Mouse (Mus musculus) embryonic facial prominence, embryonic 14.5 days (tissue): Measurements from ENCODE around the gene Gsta2. TPM values are rescaled to one million over a fixed set of nuclear protein-coding genes. Genes with fewer than 3 reads are reported as not detected.
"Not testable (repeated sequence)": the region's sequence is repeated elsewhere in the genome, so short reads cannot be mapped to it uniquely, and the experiment has no call there.

Source experiments
- ATAC-seq: fragments of 200-750 bp; cut with Nextera tagmentation; 2 replicates; pipeline ENCODE4 v1.8.0; 2017; ENCODE audit warnings: low read depth, moderate number of reproducible peaks, moderate TSS enrichment
- DNase-seq: peaks from one replicate; pipeline ENCODE4 v3.0.0-alpha.2; 2015; ENCODE audit warnings: low spot score
- H3K27ac ChIP-seq: fragments of 300-500 bp; sonication (generic); replicated peaks from 2 replicates; pipeline ENCODE4 v1.5.1; 2014; ENCODE audit warnings: low read depth, mild to moderate bottlenecking, low read length, moderate library complexity
- H3K27me3 ChIP-seq: fragments of 300-500 bp; sonication (generic); replicated peaks from 2 replicates; pipeline ENCODE4 v1.6.1; 2014; ENCODE audit warnings: low read length; ENCODE audit not compliant: control insufficient read depth, insufficient read depth
- H3K36me3 ChIP-seq: fragments of 300-500 bp; sonication (generic); 2 replicates; pipeline ENCODE4 v1.6.1; 2014; ENCODE audit warnings: low read length, mixed read lengths; ENCODE audit not compliant: control insufficient read depth, insufficient read depth
- H3K4me1 ChIP-seq: fragments of 300-500 bp; sonication (generic); 2 replicates; pipeline ENCODE4 v1.6.1; 2014; ENCODE audit warnings: antibody characterized with exemption, low read length; ENCODE audit not compliant: control insufficient read depth, insufficient read depth
- H3K4me2 ChIP-seq: fragments of 300-500 bp; sonication (generic); 2 replicates; pipeline ENCODE4 v1.6.1; 2014; ENCODE audit warnings: low read depth, mild to moderate bottlenecking, low read length, moderate library complexity, mixed read lengths
- H3K4me3 ChIP-seq: fragments of 300-500 bp; sonication (generic); 2 replicates; pipeline ENCODE4 v1.5.1; 2014; ENCODE audit warnings: low read depth, mild to moderate bottlenecking, low read length
- H3K9ac ChIP-seq: fragments of 300-500 bp; sonication (generic); 2 replicates; pipeline ENCODE4 v1.6.1; 2014; ENCODE audit warnings: low read depth, mild to moderate bottlenecking, low read length, moderate library complexity, mixed read lengths
- H3K9me3 ChIP-seq: fragments of 300-500 bp; sonication (generic); 2 replicates; pipeline ENCODE4 v1.6.1; 2016; ENCODE audit warnings: low read length; ENCODE audit not compliant: control insufficient read depth
- WGBS: fragments of 180-500 bp; shearing (Covaris S2); extraction: QIAGEN DNeasy Blood & Tissue Kit; methylation state at CpG from one replicate; pipeline ENCODE4 v1.1.7; 2014; 5-methylcytosine and 5-hydroxymethylcytosine counted together
- polyA plus RNA-seq: library from polyadenylated mRNA; unstranded; fragments of >200 nt; fragmentation: Nextera tagmentation; extraction: Ambion mirVana; gene quantifications from 2 replicates; pipeline ENCODE4 v1.2.1, GENCODE M21; 2014

The Gsta2 gene
- polyA plus RNA-seq, 1 experiment from 2014 or later = 4.9 TPM

DNA sequence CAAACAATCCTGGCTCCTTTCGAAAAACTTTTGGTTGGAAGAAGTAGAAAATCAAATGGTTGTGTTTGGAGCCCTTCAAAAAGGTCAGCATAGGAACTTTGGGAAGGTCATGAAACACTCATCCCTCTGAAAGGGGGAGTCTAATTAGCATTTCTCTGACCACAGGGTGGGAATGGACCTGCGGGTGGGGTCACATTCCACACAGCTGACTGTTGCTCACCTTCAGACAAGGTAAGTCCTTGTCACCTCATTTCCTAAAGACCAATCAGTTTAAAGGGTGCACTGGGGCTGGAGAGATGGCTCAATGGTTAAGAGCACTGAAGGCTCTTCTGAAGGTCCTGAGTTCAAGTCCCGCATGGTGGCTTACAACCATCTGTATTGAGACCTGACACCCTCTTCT lies 15.9 kb upstream of the Gsta2 start:
- DNase-seq = no peak
- no peak for ATAC-seq
- H3K27ac ChIP-seq = no peak overlapping the region
- no peak overlapping the region for H3K4me3 ChIP-seq
- WGBS = 94% methylated on average over 3 of the region's 3 CpGs
- no peaks in the 10 kb centered on the region for H3K9me3 ChIP-seq
- H3K27me3 ChIP-seq = no peaks in the 10 kb centered on the region
- no peak overlapping the region for H3K9ac ChIP-seq
- no peaks in the 10 kb centered on the region for H3K36me3 ChIP-seq
- H3K4me1 ChIP-seq = no peaks in the 10 kb centered on the region
- H3K4me2 ChIP-seq = no peak overlapping the region

DNA sequence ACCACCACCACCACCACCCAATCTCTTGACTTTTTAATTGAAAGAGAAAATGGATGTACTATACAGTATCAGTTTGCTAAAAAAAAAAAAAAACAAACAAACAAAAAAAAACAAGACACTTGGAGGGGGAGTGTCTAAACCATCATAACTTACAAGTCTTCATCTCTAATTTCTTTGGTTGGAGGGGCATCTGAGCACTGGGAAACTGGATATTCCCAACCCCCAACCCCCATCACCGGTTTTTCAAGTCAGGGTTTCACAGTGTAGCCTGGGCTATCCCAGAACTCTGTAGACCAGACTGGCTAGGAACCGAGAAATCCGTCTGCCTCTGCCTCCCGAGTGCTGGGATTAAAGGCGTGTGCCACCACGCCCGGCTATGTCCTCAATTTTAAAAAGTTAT lies 14.2 kb upstream of the Gsta2 start:
- WGBS = 87% methylated on average over 7 of the region's 7 CpGs
- no peaks in the 10 kb centered on the region for H3K9me3 ChIP-seq
- ATAC-seq = no peak

DNA sequence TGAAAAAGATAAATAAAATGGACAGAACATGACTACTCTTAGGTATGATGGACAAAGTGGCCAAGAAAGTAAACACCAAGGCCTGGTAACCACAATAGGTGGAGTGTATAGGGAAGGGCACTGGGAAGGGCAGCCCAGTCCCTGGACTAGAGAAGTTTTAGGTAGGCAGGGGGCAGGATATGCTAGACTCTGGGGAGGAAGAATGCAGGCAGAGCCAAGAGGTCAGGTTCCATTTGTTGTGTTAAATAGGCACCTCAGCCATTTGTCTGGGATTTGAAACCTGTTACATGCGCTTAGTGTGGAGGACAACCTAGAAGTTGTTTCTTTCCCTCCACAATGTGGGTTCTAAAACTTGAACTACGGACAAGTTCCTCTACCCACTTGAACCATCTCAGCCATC lies 13.8 kb upstream of the Gsta2 start:
- H3K27me3 ChIP-seq = no peaks in the 10 kb centered on the region
- no peak overlapping the region for H3K27ac ChIP-seq
- no peak for DNase-seq
- no peak overlapping the region for H3K9ac ChIP-seq
- H3K36me3 ChIP-seq = no peaks in the 10 kb centered on the region
- no peaks in the 10 kb centered on the region for H3K4me1 ChIP-seq
- WGBS = 88% methylated on average over 2 of the region's 2 CpGs
- no peak overlapping the region for H3K4me3 ChIP-seq
- no peak for ATAC-seq
- H3K9me3 ChIP-seq = no peaks in the 10 kb centered on the region
- H3K4me2 ChIP-seq = no peak overlapping the region

More for the DNA sequence above, 14.2 kb upstream of the Gsta2 start:
- DNase-seq = no peak
- no peak overlapping the region for H3K27ac ChIP-seq
- H3K4me1 ChIP-seq = no peaks in the 10 kb centered on the region
- no peaks in the 10 kb centered on the region for H3K27me3 ChIP-seq
- H3K9ac ChIP-seq = no peak overlapping the region
- H3K4me2 ChIP-seq = no peak overlapping the region
- H3K4me3 ChIP-seq = no peak overlapping the region
- no peaks in the 10 kb centered on the region for H3K36me3 ChIP-seq

DNA sequence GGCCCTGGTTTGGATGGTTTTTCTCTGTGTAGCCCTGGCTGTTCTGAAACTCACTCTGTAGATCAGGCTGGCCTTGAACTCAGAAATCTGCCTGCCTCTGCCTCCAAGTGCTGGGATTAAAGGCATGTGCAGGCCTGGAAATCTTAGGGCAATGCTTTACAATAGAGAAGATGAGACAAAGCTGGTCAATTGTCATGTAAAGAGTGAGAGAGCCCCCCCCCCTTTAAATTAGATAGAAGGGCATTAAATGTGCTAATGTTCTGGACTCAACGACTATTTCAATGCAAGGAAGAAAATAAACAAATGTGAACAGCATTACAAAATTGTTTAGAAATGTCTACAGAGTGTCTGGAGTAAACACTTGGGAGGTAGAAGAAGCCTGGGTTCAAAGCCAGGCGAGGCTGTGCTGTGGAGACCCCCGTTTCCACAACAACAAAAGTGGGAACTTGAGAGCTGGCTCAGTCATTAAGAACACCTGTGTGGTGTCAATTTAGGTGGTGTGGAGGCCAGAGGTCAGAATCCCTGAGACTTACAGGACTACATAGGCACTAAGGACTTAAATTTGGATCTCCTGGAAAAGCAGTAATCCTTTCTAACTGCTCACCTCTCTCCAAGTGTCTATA lies 13.2 kb upstream of the Gsta2 start:
- Histone ChIP-seq H3K27ac (no peak overlapping the region), H3K9ac (no peak overlapping the region), H3K4me2 (no peak overlapping the region), H3K36me3 (no peaks in the 10 kb centered on the region), H3K27me3 (no peaks in the 10 kb centered on the region), H3K4me1 (no peaks in the 10 kb centered on the region), H3K9me3 (no peaks in the 10 kb centered on the region), H3K4me3 (no peak overlapping the region)
- DNase-seq (no peak), ATAC-seq (no peak)
- 73% methylated on average over 3 of the region's 3 CpGs for WGBS

DNA sequence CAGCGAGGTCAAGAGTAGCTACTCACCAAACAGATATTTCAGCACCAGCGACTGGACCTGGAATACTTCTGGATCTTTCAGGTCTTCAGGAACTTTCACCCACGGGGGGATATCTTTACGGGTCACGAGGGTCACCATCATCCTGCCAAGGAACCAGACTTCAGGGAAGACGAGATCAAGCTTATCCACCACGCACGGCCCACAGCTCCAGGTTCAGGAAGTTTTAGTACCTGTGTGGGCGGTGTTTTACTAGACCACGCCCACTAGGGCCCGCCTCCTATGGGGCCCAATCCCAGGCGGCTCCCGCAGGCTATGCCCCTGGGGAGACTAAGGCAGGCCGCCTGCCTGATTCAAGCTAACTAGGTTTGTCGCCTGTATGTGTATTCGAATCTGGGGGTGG lies 12.4 kb upstream of the Gsta2 start, which contains the start of gene Dppa5a:
Gene Dppa5a, minus strand, starts transcription at position 219 of the 400 bp plus-strand sequence.
- not testable (repeated sequence) for H3K4me1 ChIP-seq, ATAC-seq, H3K27ac ChIP-seq, H3K4me3 ChIP-seq, H3K9me3 ChIP-seq, H3K9ac ChIP-seq, DNase-seq, H3K36me3 ChIP-seq, H3K4me2 ChIP-seq, H3K27me3 ChIP-seq
- WGBS = 92% methylated on average over 16 of the region's 16 CpGs

DNA sequence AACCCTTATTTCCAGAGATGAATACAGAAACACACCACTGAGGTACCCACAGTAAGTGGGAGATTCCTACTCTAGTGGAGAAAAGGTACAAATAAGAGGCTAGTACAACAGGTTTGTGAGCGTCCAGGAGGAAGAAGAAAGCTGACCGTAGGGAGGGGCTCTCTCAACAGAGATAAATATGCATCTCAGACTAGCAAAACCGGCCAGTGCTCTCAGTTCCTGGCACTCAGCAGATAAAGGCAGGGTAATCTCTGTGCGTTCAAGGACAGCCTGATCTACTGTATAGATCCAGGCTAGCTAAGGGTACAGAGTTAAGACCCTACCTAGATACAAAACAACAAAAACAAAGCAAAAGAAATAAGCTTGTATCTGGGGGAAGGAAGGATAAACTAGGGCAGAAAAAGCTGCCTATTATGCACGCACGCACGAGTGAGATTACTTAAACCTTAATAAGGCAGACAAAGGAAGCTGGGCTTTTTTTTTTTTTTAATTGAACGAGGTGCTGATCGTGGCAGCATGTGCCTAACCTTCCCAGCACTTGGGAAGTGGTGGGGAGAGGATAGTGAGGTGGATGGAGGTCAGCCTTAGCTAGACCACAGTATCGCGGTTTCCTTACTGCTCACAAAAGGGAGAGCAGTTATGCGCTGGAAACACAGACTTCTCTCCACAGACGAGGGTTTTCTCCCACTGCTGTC lies 10.4 kb upstream of the Gsta2 start:
- Histone ChIP-seq H3K27ac (no peak overlapping the region), H3K27me3 (no peaks in the 10 kb centered on the region), H3K9ac (no peak overlapping the region), H3K4me3 (no peak overlapping the region), H3K9me3 (no peaks in the 10 kb centered on the region), H3K4me1 (no peaks in the 10 kb centered on the region), H3K4me2 (no peak overlapping the region), H3K36me3 (no peaks in the 10 kb centered on the region)
- ATAC-seq = no peak
- 62% methylated on average over 12 of the region's 13 CpGs for WGBS
- DNase-seq = no peak

DNA sequence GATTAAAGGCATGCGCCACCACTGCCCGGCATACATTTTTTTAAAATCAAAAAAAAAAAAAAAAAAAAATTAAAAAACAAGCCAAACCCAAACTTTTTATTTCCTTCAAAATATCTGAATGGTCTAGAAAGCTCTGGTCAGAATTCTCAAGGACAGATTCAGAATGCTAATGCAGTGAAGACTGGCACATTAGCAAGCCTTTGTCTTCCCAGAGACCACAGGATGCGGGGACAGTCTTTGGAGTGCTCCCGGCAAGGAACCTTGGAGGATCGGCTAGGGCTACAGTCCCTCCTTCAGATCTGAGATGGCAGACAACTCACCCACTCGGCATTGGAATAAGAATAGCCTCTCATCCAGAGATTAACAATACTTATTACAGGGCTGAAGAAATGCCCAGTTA lies 9.1 kb upstream of the Gsta2 start:
- Histone ChIP-seq H3K4me1 (no peaks in the 10 kb centered on the region), H3K27me3 (no peaks in the 10 kb centered on the region), H3K9me3 (no peaks in the 10 kb centered on the region), H3K4me2 (no peak overlapping the region), H3K4me3 (no peak overlapping the region), H3K9ac (no peak overlapping the region), H3K36me3 (no peaks in the 10 kb centered on the region), H3K27ac (no peak overlapping the region)
- no peak for ATAC-seq
- no peak for DNase-seq
- 85% methylated on average over 6 of the region's 6 CpGs for WGBS

DNA sequence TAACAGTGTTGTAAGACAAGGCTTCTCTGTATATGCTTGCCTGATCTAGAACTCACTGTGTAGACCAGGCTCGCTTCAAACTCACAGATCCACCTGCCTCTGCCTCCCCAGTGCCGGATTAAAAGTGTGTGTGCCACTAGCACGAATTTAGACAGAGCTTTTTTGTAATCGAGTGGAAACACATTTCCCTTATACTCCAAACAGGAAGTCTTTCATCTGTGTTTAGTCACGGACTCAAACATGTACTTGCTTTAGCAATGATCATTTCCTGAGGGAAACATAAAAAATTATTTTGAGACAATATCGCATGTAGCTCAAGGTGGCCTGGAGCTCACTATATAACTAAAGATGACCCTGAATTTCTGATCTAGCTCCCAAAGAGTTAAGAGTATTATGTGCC lies 7.8 kb upstream of the Gsta2 start:
- Histone ChIP-seq H3K9ac (no peak overlapping the region), H3K4me3 (no peak overlapping the region), H3K27ac (no peak overlapping the region), H3K9me3 (no peaks in the 10 kb centered on the region), H3K4me1 (no peaks in the 10 kb centered on the region), H3K4me2 (no peak overlapping the region), H3K27me3 (no peaks in the 10 kb centered on the region), H3K36me3 (no peaks in the 10 kb centered on the region)
- DNase-seq = no peak
- no peak for ATAC-seq
- 54% methylated on average over 6 of the region's 6 CpGs for WGBS

DNA sequence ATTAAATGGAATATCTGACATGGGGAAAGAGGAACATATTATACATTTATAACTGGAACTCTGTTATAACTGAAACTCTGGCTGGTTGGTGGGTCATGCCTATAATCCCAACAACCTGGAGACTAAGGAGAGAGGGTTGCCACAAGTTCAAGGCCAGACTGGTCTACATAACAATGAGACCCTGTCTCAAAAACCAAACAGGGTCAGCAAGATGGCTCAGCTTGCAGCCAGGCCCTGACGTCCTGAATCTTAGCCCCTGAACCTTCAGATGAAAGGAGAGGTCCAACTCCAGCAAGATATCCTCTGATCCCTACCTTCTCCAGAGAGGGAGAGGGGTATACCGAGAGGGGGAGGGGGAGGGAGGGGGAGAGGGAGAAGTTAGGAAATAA lies 4.9 kb upstream of the Gsta2 start:
- ATAC-seq (no peak), DNase-seq (no peak)
- H3K36me3 ChIP-seq = no peaks in the 10 kb centered on the region
- no peak overlapping the region for H3K4me2 ChIP-seq
- 32% methylated on average over 2 of the region's 2 CpGs for whole genome bisulfite sequencing
- H3K4me1 ChIP-seq = no peaks in the 10 kb centered on the region
- H3K27ac ChIP-seq = no peak overlapping the region
- H3K9ac ChIP-seq = no peak overlapping the region
- H3K27me3 ChIP-seq = no peaks in the 10 kb centered on the region
- no peaks in the 10 kb centered on the region for H3K9me3 ChIP-seq
- no peak overlapping the region for H3K4me3 ChIP-seq
